Mouse (Mus musculus): Measurements from ENCODE around the gene Tmem41a.

DNA sequence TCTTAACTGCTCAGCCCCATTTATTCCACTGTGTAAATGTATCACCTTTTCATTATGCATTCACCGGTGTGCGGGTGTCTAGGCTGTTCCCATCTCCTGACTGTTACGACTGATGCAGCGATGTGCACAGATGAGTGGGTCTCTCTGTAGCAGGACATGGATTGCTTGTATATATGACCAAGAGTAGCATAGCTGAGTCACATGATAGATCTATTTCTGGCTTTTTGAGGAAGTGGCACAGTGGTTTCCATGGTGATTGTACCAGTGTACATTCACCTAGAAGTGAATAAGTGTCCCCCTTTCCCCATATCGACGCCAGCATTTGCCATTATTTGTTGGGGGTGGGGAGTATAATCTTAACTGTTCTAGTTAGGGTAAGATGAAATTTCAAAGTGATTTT, 34.0 kb downstream of the Tmem41a start:
- no peak for TF ChIP-seq POLR2A (IDR thresholded peaks at IDR 0.05; ENCODE audit: control insufficient read depth, extremely low read depth, insufficient read depth, low read length, poor library complexity)
- no peak for TF ChIP-seq CTCF (IDR thresholded peaks at IDR 0.05; ENCODE audit: borderline replicate concordance, control insufficient read depth, extremely low read depth, insufficient read depth, low read length, poor library complexity)
